Mouse (Mus musculus) bone marrow, adult 2 months (tissue): Measurements from ENCODE around the gene Rbm45.

Source experiments
- CTCF ChIP-seq: fragments of 200-500 bp; IDR thresholded peaks from 2 replicates; pipeline ENCODE4 v1.5.1; 2011; ENCODE audit warnings: low read length, control low read depth; ENCODE audit not compliant: control insufficient read depth, insufficient read depth
- POLR2A ChIP-seq: fragments of 200-500 bp; IDR thresholded peaks from 2 replicates; pipeline ENCODE4 v1.6.1; 2011; ENCODE audit warnings: low read depth, mild to moderate bottlenecking, control low read depth, low read length, borderline replicate concordance; ENCODE audit not compliant: control insufficient read depth

- TF ChIP-seq POLR2A: no peak
- no peak for TF ChIP-seq CTCF
These were observed 60.1 kb downstream of the Rbm45 start for GRCm38 (mm10) chr2:76429855-76430254.
